Mouse (Mus musculus) spleen, postnatal 10 days (tissue): Measurements from ENCODE around the gene Stx7.
A peak's percentile ranks its signal among the peaks of the same experiment; 100 is the strongest.

Experiments used
- DNase-seq, 2 experiments: peaks; one replicate each; pipeline ENCODE4 v3.0.0; 2021 to 2022; ENCODE audit warnings: low spot score in 2 of 2

Gene Stx7

DNA sequence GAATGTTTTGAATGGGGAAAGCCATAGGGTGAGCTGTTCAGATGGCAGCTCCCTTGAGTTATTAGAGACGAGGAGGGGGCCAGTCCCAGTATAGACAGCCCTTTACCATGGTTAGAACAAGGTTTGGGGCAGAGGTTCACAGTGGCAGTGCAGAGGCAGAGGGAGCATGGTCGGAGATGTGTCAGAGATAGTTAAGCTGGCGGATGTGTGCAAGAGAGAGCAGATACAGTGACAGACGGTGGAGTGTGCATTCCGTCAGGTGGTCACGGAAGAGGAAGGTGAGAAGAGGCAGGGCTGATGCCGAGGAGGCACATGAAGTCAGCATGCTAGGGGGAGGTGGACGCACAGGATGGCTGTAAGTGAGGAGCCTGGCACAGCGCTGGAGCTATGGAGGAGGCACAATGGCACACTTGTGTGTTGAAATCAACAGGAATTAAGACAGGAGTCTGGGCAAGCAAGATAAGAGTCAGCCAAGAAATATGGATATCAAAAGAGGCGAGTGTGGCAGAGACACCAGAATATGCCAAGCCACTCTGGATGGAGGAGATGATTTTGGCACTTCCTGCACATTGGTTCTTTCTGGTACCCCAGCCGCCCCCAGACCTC is 19.0 kb downstream of the Stx7 start:
- DNase-seq = peak; percentile 35 to 37

DNA sequence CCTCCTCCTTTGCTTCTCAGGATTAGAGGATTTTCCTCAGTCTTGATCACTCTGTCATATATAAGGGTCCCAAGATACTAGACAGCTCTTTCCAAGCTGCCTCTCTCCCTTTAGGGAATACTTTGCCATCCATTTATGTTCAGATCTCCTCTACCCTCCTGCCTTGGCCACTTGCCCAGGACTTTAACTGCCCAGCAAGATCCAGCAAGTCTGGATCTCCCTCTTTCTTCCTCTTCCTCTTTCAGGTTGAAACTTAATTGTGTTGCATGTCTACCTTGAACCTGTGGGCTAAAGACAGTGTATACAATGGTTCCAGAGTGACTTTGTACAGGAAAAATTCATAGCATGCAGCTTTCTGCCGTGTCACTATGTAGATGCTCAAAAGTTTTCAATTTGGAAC is 19.8 kb downstream of the Stx7 start:
- DNase-seq = no peak

DNA sequence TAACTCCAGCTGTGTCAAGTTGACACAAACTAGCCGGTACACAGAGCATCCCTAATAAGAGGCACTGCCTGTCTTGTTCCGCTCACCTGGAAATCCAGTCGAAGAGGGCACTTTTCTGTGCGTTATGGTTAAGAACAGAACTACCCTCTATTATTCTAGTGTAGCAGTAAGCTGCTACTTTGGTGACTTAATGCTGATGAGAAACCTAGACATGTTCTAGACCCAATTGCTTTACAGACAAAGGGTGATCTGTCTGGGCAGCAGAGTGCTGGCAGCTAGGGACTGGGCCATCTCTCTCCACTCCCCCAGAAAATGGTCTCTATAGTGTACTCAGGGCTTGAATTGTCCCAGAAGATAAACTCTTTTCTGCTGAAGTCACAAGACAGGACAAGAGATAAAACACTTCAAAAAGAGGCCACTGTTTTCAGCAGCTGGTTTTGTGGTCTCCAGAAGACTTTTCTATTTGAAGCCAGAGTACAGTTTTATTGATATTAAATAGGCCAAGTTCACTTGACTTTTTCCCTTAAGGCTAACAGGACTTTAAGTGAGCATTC is 22.9 kb downstream of the Stx7 start:
- DNase-seq = no peak

DNA sequence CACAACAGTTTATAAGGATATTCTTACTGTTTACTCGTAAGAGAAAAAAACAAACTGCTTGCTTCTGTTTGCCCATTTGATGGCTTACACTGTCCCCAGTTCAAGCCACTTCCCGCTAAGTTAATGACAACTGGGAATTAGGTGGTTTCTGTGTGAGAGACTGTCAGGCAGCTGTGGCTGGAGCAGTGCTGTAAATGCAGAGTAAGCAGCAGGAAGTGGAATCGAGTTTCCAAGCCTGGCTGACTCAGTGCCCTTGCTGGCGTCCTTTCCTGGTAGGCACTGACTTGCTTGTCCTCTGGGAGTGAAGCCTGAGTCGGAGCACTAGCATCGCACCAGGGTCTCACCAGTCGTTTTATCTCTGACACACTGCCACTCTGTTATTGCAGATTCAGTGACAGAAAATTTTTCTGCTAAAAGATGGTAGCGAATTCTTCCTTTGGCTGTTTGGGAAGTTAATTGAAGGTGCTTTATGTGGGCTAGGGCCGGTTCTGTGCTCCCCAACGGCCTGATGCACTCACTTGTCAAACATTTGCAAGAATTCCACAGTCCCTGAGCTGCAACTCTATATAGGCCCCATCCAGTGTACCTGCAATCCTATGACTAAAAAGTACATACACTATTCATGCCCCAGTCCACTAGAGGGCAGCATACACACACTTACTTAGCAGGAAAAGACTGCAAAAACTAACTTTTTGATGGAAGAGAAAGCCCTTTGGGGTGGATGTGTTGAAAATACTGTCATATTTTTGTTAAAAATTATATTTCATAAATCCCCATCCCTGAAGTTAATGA is 24.3 kb downstream of the Stx7 start:
- DNase-seq = peak in 1 of 2 experiments; percentile 59

DNA sequence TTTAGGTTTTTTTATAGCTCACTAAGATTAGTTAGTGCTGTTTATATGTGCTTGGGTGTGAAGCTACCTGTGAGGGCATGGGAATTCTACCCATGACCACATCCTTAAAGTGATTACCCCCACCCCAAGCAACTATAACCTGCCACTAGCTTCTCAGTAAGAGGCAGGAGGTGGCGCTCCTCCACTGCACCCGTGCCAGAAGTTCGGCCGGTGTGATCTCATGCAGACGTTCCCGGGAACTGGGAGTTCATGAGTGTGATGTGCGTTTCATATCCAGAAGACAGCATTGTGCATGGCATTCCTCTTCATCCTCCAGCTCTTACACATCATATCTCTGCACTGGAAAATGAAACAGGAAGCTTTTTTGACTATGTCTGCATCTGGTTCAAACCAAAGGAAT is 41.3 kb downstream of the Stx7 start:
- no peak for DNase-seq

DNA sequence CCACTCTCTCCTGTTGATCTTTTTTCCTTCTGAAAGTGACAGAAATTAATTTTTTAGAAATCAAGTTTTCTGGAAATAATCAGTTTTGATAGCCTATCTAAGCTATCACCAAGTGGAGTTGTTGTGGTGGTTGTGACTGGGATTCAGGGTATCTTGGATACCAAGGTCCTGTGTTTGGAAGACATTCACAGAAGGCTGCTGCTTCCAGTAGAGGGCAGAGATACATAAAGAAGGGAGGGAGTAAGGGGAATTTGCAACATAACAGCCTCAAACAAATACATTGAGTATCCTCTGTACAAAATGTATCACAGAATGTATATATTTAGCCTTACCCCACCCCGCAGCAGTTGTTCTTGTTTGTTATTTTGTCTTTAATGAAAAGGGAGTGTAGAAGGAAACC is 42.9 kb downstream of the Stx7 start:
- no peak for DNase-seq

DNA sequence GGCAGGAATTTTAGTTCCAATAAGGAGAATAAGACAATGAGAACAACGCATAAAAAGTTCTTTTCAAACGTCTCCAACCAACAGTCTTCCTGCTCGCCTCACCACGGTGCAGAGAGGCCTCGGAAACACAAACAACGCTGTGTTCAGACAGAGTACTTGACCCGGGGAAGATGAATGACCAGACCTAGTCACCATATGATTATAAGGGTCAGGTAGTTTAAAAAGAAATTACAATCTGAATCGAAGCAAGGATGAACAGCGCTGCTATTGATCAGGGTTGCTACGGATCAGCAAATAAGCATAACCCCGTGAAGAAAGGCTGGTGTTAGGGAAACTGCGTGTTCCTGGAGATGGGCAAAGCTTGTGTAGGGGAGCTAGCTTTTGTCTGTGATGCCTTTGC is 50.2 kb downstream of the Stx7 start:
- DNase-seq = no peak

DNA sequence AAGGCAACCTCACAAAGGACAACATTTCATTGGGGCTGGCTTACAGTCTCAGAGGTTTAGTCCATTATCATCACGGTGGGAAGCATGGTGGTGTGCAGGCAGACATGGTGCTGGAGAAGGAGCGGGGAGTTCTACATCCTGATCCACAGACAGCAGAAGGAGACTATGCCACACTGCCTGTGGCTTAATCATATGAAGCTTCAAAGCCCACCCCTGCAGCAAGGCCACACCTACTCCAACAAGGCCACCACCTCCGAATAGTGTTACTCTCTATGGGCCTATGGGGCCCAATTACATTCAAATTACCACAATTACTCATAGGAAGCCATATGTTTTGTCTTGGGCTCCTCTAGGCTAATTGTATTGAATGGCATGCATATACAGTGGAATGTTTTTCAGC is 51.0 kb downstream of the Stx7 start:
- DNase-seq = no peak

DNA sequence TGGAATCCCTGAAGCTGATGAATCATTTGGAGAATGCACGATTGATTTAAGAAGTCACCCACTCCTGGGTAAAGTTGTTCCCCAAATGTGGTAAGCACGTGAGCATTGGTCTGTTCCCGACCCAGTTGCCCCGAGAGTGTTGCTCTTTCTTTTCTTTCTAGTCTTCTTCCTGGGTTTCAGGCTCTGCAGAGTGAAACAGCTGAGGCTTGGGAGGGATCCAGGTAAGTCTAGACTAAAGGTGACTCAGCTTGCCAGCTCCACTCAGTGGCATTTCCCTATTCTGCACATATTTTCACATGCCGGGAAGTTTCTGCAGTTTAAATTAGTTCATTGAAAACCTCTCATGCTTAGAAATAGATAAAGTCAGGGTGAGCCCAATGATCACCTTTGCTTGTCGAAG is 61.0 kb downstream of the Stx7 start:
- DNase-seq = no peak

DNA sequence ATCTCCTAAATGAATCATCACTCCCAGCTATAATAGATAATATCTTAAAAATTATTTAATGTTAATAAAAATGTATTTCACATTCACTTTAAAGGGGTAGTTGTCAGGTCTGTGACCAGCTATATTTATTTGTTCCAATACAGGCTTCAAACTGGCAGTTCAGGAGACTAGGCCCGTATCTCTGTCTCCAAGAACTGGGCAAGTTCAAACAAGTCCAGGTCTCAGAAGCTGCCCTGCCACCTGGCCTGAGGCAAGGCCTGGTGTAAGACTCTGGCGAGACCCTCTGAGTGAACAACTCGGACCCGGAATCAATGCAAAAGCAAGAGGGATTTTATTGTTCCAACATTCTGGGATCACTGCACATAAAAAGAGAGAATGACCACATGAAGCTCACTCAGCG is 64.2 kb downstream of the Stx7 start:
- DNase-seq = no peak

DNA sequence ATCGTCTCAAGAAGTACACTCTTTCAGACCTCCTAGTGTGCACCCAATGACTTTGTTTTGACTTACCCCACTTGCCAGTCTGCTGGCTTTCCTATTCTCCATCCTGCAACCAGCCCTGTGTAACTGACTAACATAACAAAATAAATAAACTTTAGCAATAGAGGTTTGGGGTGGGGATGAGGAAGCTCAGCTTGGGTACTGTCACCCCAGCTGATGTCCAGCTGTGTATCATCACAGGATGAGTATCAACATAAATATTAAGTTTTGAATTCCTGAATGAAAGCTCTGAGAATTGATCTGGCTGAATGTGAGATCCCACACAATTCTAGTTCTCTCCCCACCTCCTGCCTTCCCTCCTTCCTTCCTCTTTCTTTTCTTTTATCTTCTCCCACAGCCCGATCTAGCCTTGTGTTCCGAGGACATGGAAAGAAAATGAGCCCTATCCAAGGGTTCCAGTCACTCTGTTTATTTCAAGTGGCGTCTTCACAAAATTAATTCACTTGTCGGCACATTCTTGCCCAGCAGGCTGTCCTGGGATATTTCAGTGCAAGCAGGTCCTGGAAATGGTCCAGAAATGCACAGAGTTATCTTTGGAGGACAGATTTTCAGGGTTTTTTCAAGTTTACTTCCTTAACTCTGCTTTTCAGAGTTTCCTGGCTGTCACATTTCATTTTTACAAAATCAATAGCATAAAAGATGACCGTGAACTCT is 68.6 kb downstream of the Stx7 start:
- no peak for DNase-seq

DNA sequence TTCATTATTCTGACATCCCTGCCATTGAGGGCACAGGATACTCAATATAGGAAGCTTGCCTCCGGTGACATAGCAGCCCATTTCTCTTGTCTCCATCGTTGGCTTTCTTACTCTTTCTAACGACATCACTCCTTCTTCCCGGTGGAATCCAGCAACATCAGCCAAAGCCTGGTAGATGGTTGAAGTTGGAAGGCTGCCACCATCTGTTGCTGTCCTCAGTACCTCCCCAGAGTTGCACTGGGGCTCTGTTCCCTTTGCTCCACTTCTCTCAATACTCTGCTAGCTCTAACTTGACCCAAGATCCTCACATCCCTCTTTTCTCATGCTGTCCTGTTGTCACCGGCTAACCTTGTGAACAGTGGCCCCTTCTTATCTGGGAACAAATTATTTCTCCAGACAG is 71.8 kb downstream of the Stx7 start:
- DNase-seq = no peak

DNA sequence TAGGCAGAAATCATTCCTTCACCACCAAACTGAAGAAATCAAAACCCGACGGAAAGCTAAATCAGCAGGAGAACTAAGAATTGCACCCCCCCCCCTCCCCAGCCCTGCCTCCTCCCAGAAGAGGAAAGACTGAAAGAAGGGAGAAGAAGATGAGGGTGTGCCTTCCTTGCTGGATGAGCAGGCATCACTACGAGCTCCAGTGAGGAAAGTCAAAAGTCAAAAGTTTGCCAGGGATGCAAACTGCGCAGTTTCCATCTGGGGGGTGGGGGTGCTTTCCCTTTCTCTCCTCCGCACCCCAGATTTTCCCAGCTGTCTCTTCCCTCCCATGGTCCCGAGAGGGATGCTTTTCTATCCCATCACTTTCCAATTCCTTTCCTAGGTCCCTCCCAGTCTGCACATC is 73.8 kb downstream of the Stx7 start:
- DNase-seq = no peak

DNA sequence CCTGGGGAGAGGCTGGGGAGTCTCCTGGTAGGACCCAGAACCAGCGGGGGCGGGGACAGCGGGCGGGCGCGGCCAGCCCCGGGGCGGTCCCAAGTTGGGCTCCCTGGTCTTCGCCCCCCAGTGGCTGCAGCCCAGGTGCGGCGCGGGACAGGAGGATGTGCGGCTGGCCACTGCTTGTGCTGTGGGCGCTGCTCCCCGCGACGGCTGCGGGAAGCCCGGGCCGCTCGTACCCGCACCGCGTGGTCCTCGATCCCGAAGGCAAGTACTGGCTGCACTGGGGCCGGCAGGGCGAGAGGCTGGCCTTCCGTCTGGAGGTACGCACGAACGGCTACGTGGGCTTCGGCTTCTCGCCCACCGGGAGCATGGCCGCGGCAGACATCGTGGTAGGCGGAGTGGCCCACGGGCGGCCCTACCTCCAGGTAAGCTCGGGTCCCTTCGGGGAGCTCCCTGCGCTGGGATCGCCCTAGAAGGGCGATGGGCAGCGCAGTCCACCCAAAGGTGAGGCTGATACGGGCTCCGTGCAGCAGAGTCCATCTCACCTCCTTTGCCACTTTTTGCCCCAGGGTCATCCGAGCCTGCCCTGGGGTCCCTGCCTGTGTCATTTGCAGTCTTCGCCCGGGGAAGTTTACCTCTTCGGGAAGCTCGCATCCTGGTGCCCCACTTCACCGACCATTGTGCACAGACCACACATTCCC is 74.5 kb downstream of the Stx7 start, which contains the start of gene Moxd1:
Gene Moxd1 (plus strand): TSS at position 69 of the 695 bp plus-strand sequence.
- DNase-seq = peak in 1 of 2 experiments; percentile 30

DNA sequence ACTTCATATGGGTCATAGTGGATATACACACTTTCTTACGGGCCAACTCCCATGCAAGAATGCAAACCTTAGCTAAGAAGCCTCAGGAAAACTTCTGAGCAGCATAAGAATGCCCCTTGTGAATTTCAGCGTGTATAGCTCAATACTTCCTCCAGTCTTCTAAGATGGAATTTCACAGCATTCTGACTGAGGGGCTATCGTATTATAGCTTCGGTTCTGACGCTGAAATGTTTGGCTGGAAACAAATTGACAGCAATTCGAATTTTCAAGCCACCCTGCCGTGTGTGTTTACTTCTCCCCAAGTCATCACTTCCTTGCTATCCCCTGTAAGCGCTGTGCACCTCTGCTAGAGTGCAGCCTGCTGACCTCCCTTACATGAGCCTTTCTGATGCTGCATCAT is 75.5 kb downstream of the Stx7 start:
- no peak for DNase-seq

DNA sequence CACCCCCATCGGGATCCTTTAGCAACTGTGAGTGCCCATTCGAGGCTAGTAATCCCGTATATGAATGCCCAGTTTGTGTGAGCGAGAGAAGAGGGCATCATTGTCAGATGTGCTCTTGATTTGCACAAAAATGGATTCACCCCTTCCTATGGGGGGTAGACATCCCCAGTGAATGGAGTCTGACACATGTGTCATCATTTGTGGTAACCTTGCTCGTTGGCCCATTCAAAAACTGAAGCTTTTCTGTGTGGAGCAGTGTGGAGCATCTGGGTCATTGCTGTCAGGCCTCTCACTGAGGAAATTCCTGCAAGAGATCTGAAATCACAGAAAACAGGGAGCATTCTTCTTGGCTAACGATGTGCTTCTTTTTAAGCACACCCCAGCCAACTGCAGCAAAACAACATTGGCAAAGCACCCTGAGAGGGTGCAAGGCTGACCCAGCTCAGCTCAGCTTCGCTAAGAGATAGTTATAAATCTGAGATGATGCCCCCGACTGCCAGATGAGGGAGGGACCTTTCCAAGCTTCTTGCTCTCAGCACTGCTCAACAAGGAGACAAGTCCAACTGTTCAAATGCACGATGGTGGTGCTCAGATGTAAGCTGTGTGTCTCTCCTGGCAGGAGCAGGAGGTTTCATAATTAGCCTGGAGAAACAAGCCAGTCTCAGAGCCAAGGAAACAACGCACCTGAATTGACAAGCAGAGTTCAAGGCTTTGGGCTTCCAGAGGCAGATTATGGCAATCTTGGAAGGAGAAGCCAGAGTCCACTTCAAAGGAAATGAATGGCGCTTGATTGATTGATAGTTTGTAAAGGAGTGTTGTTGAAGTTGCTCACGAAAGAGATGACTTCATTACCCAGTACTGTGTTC is 79.4 kb downstream of the Stx7 start:
- DNase-seq = no peak

DNA sequence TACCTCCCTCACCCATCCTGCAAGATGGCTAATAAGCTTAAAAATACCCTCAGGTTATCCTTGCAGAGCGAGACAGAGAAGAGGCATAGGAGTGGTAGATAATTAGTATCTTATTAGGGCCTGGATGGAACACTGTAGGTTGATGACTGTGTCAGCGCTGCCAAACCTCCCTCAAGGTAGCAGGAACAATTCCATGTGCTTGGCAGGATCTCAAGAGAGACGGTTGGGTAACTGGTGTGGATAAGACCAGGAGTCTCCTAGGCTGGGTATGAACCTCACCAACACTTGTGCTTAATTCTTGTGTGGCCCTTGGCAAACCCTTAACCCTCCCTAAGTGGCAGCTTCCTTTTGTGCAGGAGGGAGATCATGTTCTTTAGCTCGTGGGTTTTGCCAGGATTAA is 83.2 kb downstream of the Stx7 start:
- no peak for DNase-seq

DNA sequence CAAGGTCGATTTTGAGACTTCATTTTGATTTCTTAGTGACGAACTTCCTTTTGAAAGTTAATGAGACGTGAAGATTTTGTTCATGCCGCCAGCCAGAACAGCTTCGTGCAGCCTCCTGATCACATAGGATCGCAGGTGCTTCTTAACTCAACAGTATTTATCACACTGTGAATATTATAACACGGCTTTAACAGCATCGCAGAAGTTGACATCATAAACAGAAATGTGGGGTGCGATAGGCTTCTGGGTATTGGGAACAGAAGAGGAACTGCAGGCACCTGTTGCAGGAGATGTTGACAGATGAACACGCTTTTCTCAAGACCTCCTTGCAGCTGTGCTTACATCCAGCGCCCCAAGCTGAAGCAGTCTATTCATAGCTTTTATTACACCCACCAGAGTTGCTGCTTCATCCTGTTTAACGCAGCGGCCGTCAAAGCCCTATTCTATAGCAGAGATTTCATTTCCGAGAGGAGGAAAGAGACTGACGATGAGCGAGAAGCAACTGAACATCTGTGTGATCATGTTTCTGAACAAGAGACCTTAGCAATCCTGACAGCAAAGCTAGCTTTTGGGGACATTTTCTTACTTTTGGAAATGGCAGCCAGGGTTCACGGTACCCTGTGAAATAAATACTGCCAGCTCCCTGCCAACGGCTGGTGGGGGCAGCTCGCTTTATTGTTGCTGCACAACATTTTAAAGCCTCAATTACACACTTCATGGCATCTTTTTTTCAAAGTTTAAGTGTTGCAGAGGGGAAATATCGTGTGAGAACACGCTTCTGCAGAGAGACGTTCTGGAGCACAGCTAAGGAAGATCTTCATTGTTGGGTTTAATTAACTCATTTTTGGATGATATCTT is 86.6 kb downstream of the Stx7 start:
- peak in 1 of 2 experiments; percentile 15 for DNase-seq
